Mouse (Mus musculus) stomach, embryonic 16.5 days (tissue): ENCODE data around the gene Upk1b. TPM values are rescaled to one million over a fixed set of nuclear protein-coding genes. Genes with fewer than 3 reads are reported as not detected.

Experiments used
- ATAC-seq: fragments of 200-750 bp; cut with Nextera tagmentation; 2 replicates; pipeline ENCODE4 v1.8.0; 2017; ENCODE audit warnings: moderate number of reproducible peaks, moderate TSS enrichment; ENCODE audit not compliant: insufficient read depth, low FRiP score
- H3K27ac ChIP-seq: fragments of 300-500 bp; sonication (generic); 2 replicates; pipeline ENCODE4 v1.5.1; 2014; ENCODE audit warnings: low read length
- H3K27me3 ChIP-seq: fragments of 300-500 bp; sonication (generic); 2 replicates; pipeline ENCODE4 v1.6.1; 2014; ENCODE audit warnings: low read length, control low read depth, mixed read lengths; ENCODE audit not compliant: control insufficient read depth, insufficient read depth
- H3K36me3 ChIP-seq: fragments of 300-500 bp; sonication (generic); 2 replicates; pipeline ENCODE4 v1.6.1; 2014; ENCODE audit warnings: low read length; ENCODE audit not compliant: control insufficient read depth, insufficient read depth
- H3K4me1 ChIP-seq: fragments of 300-500 bp; sonication (generic); 2 replicates; pipeline ENCODE4 v1.6.1; 2014; ENCODE audit warnings: low read length, control low read depth, mixed read lengths; ENCODE audit not compliant: control insufficient read depth, insufficient read depth
- H3K4me2 ChIP-seq: fragments of 300-500 bp; sonication (generic); 2 replicates; pipeline ENCODE4 v1.6.1; 2014; ENCODE audit warnings: low read depth, low read length, mixed read lengths
- H3K4me3 ChIP-seq: fragments of 300-500 bp; sonication (generic); replicated peaks from 2 replicates; pipeline ENCODE4 v1.5.1; 2014; ENCODE audit warnings: mild to moderate bottlenecking, low read length
- H3K9ac ChIP-seq: fragments of 300-500 bp; sonication (generic); 2 replicates; pipeline ENCODE4 v1.6.1; 2014; ENCODE audit warnings: low read length
- H3K9me3 ChIP-seq: fragments of 300-500 bp; sonication (generic); replicated peaks from 2 replicates; pipeline ENCODE4 v1.6.1; 2016; ENCODE audit warnings: low read length, control low read depth; ENCODE audit not compliant: control insufficient read depth
- WGBS: fragments of 180-500 bp; shearing (Covaris S2); extraction: QIAGEN DNeasy Blood & Tissue Kit; methylation state at CpG from one replicate; pipeline ENCODE4 v1.1.7; 2014; 5-methylcytosine and 5-hydroxymethylcytosine counted together
- polyA plus RNA-seq: library from polyadenylated mRNA; unstranded; fragments of >200 nt; fragmentation: Nextera tagmentation; extraction: Ambion mirVana; gene quantifications from 2 replicates; pipeline ENCODE4 v1.2.1, GENCODE M21; 2015

Gene Upk1b
- polyA plus RNA-seq, 1 experiment from 2014 or later: 73.9 TPM

DNA sequence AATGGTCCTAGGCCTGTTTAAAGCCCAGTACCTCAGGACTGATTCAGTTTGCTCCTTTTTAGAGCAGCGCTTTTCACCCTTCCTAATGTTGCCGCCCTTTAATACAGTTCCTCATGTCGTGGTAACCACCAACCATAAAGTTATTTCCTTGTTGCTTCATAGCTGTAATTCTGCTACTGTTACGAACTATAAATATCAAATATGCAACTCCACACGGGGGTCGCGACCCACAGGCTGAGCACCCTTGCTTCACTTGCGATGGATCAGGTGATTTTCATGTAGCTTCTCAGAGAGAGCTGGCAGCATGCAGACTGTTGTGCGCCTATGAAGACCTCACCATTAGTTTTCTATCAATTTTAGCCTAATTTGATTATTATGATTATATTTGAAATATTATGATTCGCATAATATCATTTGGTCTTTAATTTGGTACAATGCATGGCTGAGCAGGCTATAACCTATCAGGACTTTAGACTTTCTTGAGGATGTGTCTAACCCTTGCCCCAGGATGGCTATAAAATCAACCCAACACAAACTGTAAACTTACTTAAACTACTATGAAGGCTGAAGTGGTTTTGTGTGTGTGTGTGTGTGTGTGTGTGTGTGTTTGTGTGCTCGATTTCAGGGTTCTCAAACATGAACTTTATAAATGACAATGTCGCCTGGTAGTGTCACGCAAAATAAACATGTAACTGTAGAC is 58.8 kb downstream of the Upk1b start:
- Histone ChIP-seq H3K4me1 (0 out of 2 replicates have a peak, but pooled peaks cover 2% of the 10 kb centered on the region), H3K4me3 (peak overlapping the region; percentile 80), H3K36me3 (no peaks in the 10 kb centered on the region), H3K4me2 (peak overlapping the region; percentile 90), H3K27me3 (no peaks in the 10 kb centered on the region), H3K27ac (no peak overlapping the region), H3K9me3 (no peaks in the 10 kb centered on the region), H3K9ac (no peak overlapping the region)
- WGBS: 77% methylated on average over 13 of the region's 13 CpGs
- ATAC-seq: no peak

DNA sequence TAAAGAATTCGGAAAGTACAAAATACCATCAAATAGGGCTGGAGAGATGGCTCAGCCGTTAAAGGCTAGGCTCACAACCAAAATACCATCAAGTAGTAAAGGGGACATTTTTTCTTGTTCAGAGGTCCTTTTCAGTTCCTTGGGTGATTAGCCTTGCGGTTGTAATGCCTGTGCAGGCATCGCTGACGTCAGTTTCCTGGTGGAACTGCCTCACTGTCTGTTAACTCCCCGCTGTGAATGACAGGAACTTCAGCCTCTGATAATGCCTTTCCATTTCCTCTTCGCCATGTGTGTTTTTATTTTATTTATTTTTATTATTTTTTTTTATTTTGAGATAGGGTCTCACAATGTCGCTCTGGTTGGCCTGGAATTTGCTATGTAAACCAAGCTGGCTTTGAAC is 69.2 kb downstream of the Upk1b start:
- Histone ChIP-seq H3K9ac (no peak overlapping the region), H3K4me3 (no peak overlapping the region), H3K27me3 (no peaks in the 10 kb centered on the region), H3K4me1 (no peaks in the 10 kb centered on the region), H3K4me2 (no peak overlapping the region), H3K36me3 (no peaks in the 10 kb centered on the region), H3K9me3 (no peaks in the 10 kb centered on the region), H3K27ac (no peak overlapping the region)
- ATAC-seq: no peak
- 43% methylated on average over 8 of the region's 8 CpGs for WGBS

DNA sequence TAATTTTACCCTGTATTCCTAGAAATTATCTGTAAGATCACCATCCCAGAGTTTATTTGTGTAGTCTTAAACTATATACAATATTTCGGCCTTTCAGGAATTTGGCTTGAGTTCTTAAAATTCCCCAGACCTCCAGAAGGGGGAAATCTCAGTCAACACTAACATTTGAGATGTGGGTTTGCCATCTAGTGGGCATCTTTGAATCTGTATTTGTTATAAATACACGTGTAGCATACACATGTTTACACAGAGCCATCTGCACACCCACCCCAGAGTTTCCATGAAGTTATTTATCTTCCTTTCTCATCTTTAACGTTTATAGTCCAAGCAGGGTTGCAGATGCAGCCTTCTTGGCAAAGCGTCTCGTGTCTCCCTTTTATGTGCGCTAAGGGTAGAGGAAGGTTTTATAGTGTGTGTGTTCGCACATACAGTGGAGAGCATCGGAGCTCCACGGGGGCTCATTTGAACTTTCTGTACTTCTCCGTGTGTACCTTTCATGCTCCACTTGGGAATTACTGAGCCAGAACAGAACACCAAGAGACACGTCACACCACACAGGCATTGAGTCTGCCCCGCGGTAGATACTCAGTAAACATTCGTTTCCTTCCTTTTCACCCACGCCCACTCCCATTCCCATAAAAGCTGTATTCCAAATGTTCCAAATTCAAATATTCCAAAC is 70.4 kb downstream of the Upk1b start:
- Histone ChIP-seq H3K36me3 (no peaks in the 10 kb centered on the region), H3K27ac (no peak overlapping the region), H3K4me3 (no peak overlapping the region; the same call in 1 of the 2 replicates), H3K27me3 (no peaks in the 10 kb centered on the region), H3K9ac (no peak overlapping the region), H3K9me3 (no peaks in the 10 kb centered on the region), H3K4me2 (peak overlapping the region; percentile 47), H3K4me1 (no peaks in the 10 kb centered on the region)
- 34% methylated on average over 15 of the region's 15 CpGs for WGBS
- ATAC-seq: peak; percentile 56; the same call in 1 of the 2 replicates

DNA sequence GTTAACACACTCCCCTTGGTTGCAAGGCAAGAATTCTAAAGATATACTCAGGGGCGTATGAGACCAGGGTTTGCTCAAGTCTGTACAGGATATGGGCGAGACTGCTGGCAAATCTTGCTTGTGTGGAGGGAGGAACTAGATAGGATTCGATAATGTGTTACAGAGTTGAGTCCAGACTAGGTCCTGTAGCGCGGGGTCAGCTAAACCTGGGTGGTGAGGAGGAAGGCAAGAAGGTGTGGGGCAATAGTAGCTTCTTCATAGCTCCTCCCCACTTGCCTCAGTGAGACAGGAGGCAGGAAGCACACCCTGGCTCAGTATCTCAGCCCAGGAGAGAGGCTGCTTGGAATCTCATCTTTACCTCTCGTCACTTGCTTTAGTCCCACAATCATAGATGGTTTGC is 71.0 kb downstream of the Upk1b start:
- no peak for ATAC-seq
- no peaks in the 10 kb centered on the region for H3K36me3 ChIP-seq
- H3K4me1 ChIP-seq: no peaks in the 10 kb centered on the region
- no peaks in the 10 kb centered on the region for H3K27me3 ChIP-seq
- H3K27ac ChIP-seq: no peak overlapping the region
- H3K4me3 ChIP-seq: no peak overlapping the region
- WGBS: 70% methylated on average over 6 of the region's 6 CpGs
- H3K4me2 ChIP-seq: no peak overlapping the region
- H3K9ac ChIP-seq: no peak overlapping the region
- no peaks in the 10 kb centered on the region for H3K9me3 ChIP-seq

DNA sequence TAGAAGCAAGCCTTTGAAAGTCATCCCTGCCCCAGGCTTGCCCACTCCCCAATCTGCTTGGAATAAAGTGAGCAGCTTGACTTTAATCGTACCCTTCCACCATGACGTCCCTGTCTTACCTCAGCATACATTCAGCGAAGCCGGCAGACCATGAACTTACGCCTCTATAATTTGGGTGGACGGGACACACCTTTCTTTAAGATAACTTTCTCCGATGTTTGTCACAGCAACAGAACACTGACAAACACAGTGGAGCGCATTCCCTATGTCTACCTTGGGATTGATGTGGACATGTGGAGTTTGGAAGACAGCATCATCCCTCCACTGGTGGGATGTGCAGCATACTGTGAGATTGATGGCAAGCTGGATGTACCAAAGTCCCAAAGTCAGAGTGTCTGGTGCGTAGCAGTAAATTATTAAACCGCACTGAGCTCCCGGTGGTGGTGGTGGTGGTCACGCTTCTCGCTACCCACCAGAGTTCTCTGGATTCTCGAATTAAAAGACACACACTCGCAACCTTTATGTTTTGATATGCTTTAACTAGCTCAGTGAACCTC is 71.5 kb downstream of the Upk1b start:
- H3K36me3 ChIP-seq: no peaks in the 10 kb centered on the region
- H3K4me1 ChIP-seq: no peaks in the 10 kb centered on the region
- no peak overlapping the region for H3K4me2 ChIP-seq
- 89% methylated on average over 15 of the region's 15 CpGs for WGBS
- no peaks in the 10 kb centered on the region for H3K27me3 ChIP-seq
- no peak for ATAC-seq
- H3K9me3 ChIP-seq: no peaks in the 10 kb centered on the region
- H3K4me3 ChIP-seq: no peak overlapping the region
- H3K27ac ChIP-seq: no peak overlapping the region
- no peak overlapping the region for H3K9ac ChIP-seq

DNA sequence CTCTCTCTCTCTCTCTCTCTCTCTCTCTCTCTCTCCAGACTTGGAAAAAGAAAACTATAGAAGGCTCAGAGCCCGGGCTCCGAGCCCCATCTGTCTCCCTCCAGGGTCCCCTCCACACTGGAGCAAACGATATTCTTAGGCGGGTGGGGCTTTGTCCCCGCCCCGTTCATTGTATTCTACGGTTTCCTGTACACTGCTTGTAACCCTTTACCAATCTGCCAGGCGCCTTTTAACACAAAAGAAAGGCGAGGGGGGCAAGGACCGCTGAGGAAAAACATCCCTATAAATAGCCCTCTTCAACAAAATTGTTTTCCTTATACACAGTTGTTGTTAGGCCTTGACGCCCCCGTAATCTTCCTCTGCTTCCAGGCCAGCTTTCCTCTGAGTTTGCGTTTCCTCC is 75.2 kb downstream of the Upk1b start:
- H3K4me2 ChIP-seq: no peak overlapping the region
- H3K9ac ChIP-seq: no peak overlapping the region
- H3K9me3 ChIP-seq: no peaks in the 10 kb centered on the region
- WGBS: 67% methylated on average over 13 of the region's 13 CpGs
- no peaks in the 10 kb centered on the region for H3K4me1 ChIP-seq
- no peak overlapping the region for H3K4me3 ChIP-seq
- ATAC-seq: no peak
- H3K36me3 ChIP-seq: no peaks in the 10 kb centered on the region
- no peak overlapping the region; the same call in 1 of the 2 replicates for H3K27ac ChIP-seq
- H3K27me3 ChIP-seq: no peaks in the 10 kb centered on the region

DNA sequence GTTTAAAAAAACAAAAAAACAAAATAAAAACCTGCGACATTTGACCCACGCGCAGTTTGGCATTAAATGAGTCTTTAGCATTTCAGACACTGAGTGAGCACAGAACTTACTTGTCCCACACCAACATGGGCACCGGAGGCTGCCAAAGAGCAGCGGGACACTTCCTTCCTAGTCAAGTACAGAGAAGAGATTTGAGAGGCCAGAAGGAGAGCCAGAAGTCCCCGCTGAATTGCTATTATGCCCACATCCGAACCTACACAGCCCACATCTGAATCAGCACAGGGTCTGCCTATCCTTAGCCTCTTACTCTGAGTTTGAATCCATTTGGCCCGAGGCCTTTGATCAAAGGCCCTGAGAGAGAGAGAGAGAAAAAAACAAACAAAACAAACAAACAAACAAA is 75.9 kb downstream of the Upk1b start:
- Histone ChIP-seq H3K4me3 (no peak overlapping the region), H3K9ac (no peak overlapping the region), H3K4me1 (no peaks in the 10 kb centered on the region), H3K9me3 (no peaks in the 10 kb centered on the region), H3K27ac (peak overlapping the region; percentile 64), H3K27me3 (no peaks in the 10 kb centered on the region), H3K4me2 (no peak overlapping the region), H3K36me3 (no peaks in the 10 kb centered on the region)
- 72% methylated on average over 8 of the region's 8 CpGs for WGBS
- no peak for ATAC-seq

Other genes starting within 250 kb of the Upk1b start
- gene Tmem39a, start 241.6 kb downstream of the Upk1b start, polyA plus RNA-seq: 106 and 110 TPM in 2 replicates
- gene Arhgap31, start 87.1 kb downstream of the Upk1b start, polyA plus RNA-seq: 8.8 and 10.9 TPM in 2 replicates
- gene B4galt4, start 58.1 kb downstream of the Upk1b start, polyA plus RNA-seq: 20.8 TPM in 2 replicates
- gene 4930435E12Rik, start 28.4 kb upstream of the Upk1b start, polyA plus RNA-seq: not detected in 2 replicates
- gene Igsf11, start 92.3 kb upstream of the Upk1b start, polyA plus RNA-seq: 1.2 and 1.5 TPM in 2 replicates